Mouse (Mus musculus) MEL-GATA-1-ER (cell line): Measurements from ENCODE around the gene Scml4.

Source experiments
- DNase-seq: peaks from one replicate; pipeline ENCODE4 v3.0.0-alpha.2; 2012; ENCODE audit warnings: low read depth; ENCODE audit errors: extremely low read depth

Scml4 gene

GRCm38 (mm10) chr10:42860159-42860911 is at the start of gene Scml4:
Gene Scml4, plus strand, starts transcription at chr10:42860370.
- no peak for DNase-seq

GRCm38 (mm10) chr10:42825923-42826322 is 34.2 kb upstream of the Scml4 start:
- no peak for DNase-seq

- no peak for DNase-seq
These were observed 33.0 kb upstream of the Scml4 start for GRCm38 (mm10) chr10:42827155-42827554.

GRCm38 (mm10) chr10:42830007-42830406 is 30.2 kb upstream of the Scml4 start:
- no peak for DNase-seq

- DNase-seq: no peak
These were observed 29.8 kb upstream of the Scml4 start for GRCm38 (mm10) chr10:42830409-42830808.

GRCm38 (mm10) chr10:42832677-42833076 is 27.5 kb upstream of the Scml4 start:
- no peak for DNase-seq

- no peak for DNase-seq
These were observed 26.1 kb upstream of the Scml4 start for GRCm38 (mm10) chr10:42833871-42834727.

GRCm38 (mm10) chr10:42838106-42838505 is 22.1 kb upstream of the Scml4 start:
- DNase-seq: no peak

GRCm38 (mm10) chr10:42838736-42839135 is 21.4 kb upstream of the Scml4 start:
- DNase-seq: no peak

GRCm38 (mm10) chr10:42840036-42840435 is 20.1 kb upstream of the Scml4 start:
- no peak for DNase-seq

- DNase-seq: no peak
These were observed 18.5 kb upstream of the Scml4 start for GRCm38 (mm10) chr10:42841531-42842195.

GRCm38 (mm10) chr10:42842358-42842757 is 17.8 kb upstream of the Scml4 start:
- no peak for DNase-seq

GRCm38 (mm10) chr10:42843416-42843815 is 16.8 kb upstream of the Scml4 start:
- DNase-seq: no peak

- DNase-seq: no peak
These were observed 14.7 kb upstream of the Scml4 start for GRCm38 (mm10) chr10:42845480-42845879.

- no peak for DNase-seq
These were observed 11.7 kb upstream of the Scml4 start for GRCm38 (mm10) chr10:42848179-42849080.

- DNase-seq: peak; percentile 34
These were observed 11.1 kb upstream of the Scml4 start for GRCm38 (mm10) chr10:42849081-42849400.

GRCm38 (mm10) chr10:42854838-42855237 is 5.3 kb upstream of the Scml4 start:
- no peak for DNase-seq

- no peak for DNase-seq
These were observed 4.9 kb upstream of the Scml4 start for GRCm38 (mm10) chr10:42855250-42855649.

- DNase-seq: no peak
These were observed 3.6 kb upstream of the Scml4 start for GRCm38 (mm10) chr10:42856574-42856973.

GRCm38 (mm10) chr10:42857021-42857420 is 3.1 kb upstream of the Scml4 start:
- no peak for DNase-seq

GRCm38 (mm10) chr10:42859781-42860158 is 400 bp upstream of the Scml4 start:
- no peak for DNase-seq
